In genomic region chr2:136678321-136679161, GRCm38 (mm10) we compare ENCODE assay signal across 8 mouse cellular contexts. TPM values are rescaled to one million over a fixed set of nuclear protein-coding genes. Genes with fewer than 3 reads are reported as not detected.
DNase-seq lines count a peak whose midpoint lies in the region; ATAC-seq and TF ChIP-seq lines count a peak whose summit lies in the region.
"Had no signal": no experiment of that assay in that cellular context is flagged by ENCODE, and none has a peak within 500 bp of the region (broad histone marks: within the 10 kb centered on the region; RNA-seq: fewer than 3 reads in every experiment).

No protein-coding gene starts in this region.

- 4% methylated on average over 44 of the region's 44 CpGs for WGBS in intestine, postnatal 0 days
- 4% methylated on average over 39 of the region's 44 CpGs for WGBS in midbrain, embryonic 12.5 days

- H3K4me2 ChIP-seq in intestine, postnatal 0 days (replicated peaks; ENCODE audit: low read depth): peak overlapping the region; percentile 95
- H3K4me2 ChIP-seq in midbrain, embryonic 12.5 days (replicated peaks): peak overlapping the region; percentile 85

- intact Hi-C loops in left cerebral cortex, postnatal 4 days (cut with DNase I): loop anchor here (5.0 kb wide), 2 partner anchors 34 to 191 kb away; partner anchors contain the start of gene Snap25

- peak overlapping the region; percentile 60 for H3K4me3 ChIP-seq in intestine, postnatal 0 days (ENCODE audit: low read depth, low read length)
- peak overlapping the region; percentile 55 for H3K4me3 ChIP-seq in midbrain, embryonic 12.5 days

- no peaks in the 10 kb centered on the region for H3K9me3 ChIP-seq in intestine, postnatal 0 days (ENCODE audit: control insufficient read depth)
- H3K9me3 ChIP-seq in midbrain, embryonic 12.5 days: no peaks in the 10 kb centered on the region

- peak overlapping the region; percentile 51 for H3K9ac ChIP-seq in intestine, postnatal 0 days (ENCODE audit: low read depth, low read length)
- peak overlapping the region; percentile 71 for H3K9ac ChIP-seq in midbrain, embryonic 12.5 days (replicated peaks)

- H3K27me3 ChIP-seq in intestine, postnatal 0 days (replicated peaks; ENCODE audit: control insufficient read depth, insufficient read depth, low read length): no peaks in the 10 kb centered on the region
- H3K27me3 ChIP-seq in midbrain, embryonic 12.5 days: 0 out of 2 replicates have a peak, but pooled peaks cover 7% of the 10 kb centered on the region

- peak; percentile 82 for ATAC-seq in granulocyte monocyte progenitor cell, adult 5-6 weeks (replicated peaks; ENCODE audit: poor library complexity, severe bottlenecking)
- ATAC-seq in intestine, postnatal 0 days: peak; percentile 76
- peak; percentile 79 for ATAC-seq in midbrain, embryonic 12.5 days (ENCODE audit: low FRiP score, low read depth)

- H3K36me3 ChIP-seq in intestine, postnatal 0 days (ENCODE audit: control insufficient read depth, insufficient read depth): no peaks in the 10 kb centered on the region
- no peaks in the 10 kb centered on the region for H3K36me3 ChIP-seq in midbrain, embryonic 12.5 days

- DNase-seq in adrenal gland, postnatal 25 days: peak; percentile 91
- DNase-seq in embryo, embryonic 11.5 days (ENCODE audit: low read depth, low spot score): peak; percentile 23
- DNase-seq in left cerebral cortex, postnatal 4 days: peak; percentile 46
- DNase-seq in spleen, postnatal 36 days (ENCODE audit: low spot score in 2 of 2): peak; percentile 1 to 4

- H3K4me1 ChIP-seq in intestine, postnatal 0 days (replicated peaks; ENCODE audit: control insufficient read depth, insufficient read depth, low read length): no peaks in the 10 kb centered on the region
- peaks cover 21% of the 10 kb centered on the region for H3K4me1 ChIP-seq in midbrain, embryonic 12.5 days

- TF ChIP-seq CTCF in intestine, postnatal 0 days (IDR thresholded peaks at IDR 0.05; ENCODE audit: low read depth): no peak

- H3K27ac ChIP-seq in intestine, postnatal 0 days (ENCODE audit: low read depth, low read length): peak overlapping the region; percentile 76
- peak overlapping the region; percentile 68 for H3K27ac ChIP-seq in midbrain, embryonic 12.5 days (replicated peaks)

RNA-seq across cellular contexts. Expression of gene Snap25, which starts 34.7 kb away (rescaled TPM):
- total RNA-seq in adrenal gland, postnatal 25 days (2021): 26.9 and 35.6 TPM in 2 replicates
- total RNA-seq in granulocyte monocyte progenitor cell, adult 5-6 weeks (2014; fragmentation: Nextera tagmentation): not detected in 2 replicates
- not detected in 2 replicates for total RNA-seq in granulocyte monocyte progenitor cell, adult 5-6 weeks (2017)
- polyA plus RNA-seq in intestine, postnatal 0 days (2015; fragmentation: Nextera tagmentation; extraction: Ambion mirVana): 10.3 and 10.6 TPM in 2 replicates
- 100 to 1,000 TPM; 526 to 550 TPM for total RNA-seq in left cerebral cortex, postnatal 4 days (2021)
- polyA plus RNA-seq in midbrain, embryonic 12.5 days (2016; fragmentation: Nextera tagmentation; extraction: Ambion mirVana): 37.0 and 47.6 TPM in 2 replicates
- total RNA-seq: neutrophil, adult 5-6 weeks had no signal

Comparison
In these comparisons a context has a peak if more than half of its experiments do, and no peak if none do; other contexts are left out.
1. Peak in every context shown above with its lines: DNase-seq, ATAC-seq, H3K4me3 ChIP-seq and H3K27ac ChIP-seq.
2. DNase-seq: peak in every context shown above with its lines; median percentile 91 in adrenal gland, postnatal 25 days; 46 in left cerebral cortex, postnatal 4 days; 23 in embryo, embryonic 11.5 days; 2 in spleen, postnatal 36 days.
3. RNA of gene Snap25, which starts 34.7 kb away (total RNA-seq): 526 to 550 TPM in left cerebral cortex, postnatal 4 days and 26.9 to 35.6 TPM in adrenal gland, postnatal 25 days; not detected in granulocyte monocyte progenitor cell, adult 5-6 weeks; every median in the first group is over 10 times any median in the second.